Mouse (Mus musculus) cerebellum, adult 11 months (tissue): ENCODE measurements at regions not wholly inside any gene's neighbourhood (a gene's known extent, or its start where the extent isn't known, plus 50 kb on each side); places are given as distances from the start of the nearest gene placed in this dataset.

Source experiments
- DNase-seq: peaks from one replicate; pipeline ENCODE4 v3.0.0; 2022

GRCm38 (mm10) chr10:117579210-117579609 is 50.1 kb upstream of the Cpm start:
- DNase-seq, result no peak

- DNase-seq, result no peak
These were observed 50.6 kb upstream of the Cpm start for GRCm38 (mm10) chr10:117578696-117579146.

- no peak for DNase-seq
These were observed 51.2 kb upstream of the Cpm start for GRCm38 (mm10) chr10:117577970-117578695.

DNA sequence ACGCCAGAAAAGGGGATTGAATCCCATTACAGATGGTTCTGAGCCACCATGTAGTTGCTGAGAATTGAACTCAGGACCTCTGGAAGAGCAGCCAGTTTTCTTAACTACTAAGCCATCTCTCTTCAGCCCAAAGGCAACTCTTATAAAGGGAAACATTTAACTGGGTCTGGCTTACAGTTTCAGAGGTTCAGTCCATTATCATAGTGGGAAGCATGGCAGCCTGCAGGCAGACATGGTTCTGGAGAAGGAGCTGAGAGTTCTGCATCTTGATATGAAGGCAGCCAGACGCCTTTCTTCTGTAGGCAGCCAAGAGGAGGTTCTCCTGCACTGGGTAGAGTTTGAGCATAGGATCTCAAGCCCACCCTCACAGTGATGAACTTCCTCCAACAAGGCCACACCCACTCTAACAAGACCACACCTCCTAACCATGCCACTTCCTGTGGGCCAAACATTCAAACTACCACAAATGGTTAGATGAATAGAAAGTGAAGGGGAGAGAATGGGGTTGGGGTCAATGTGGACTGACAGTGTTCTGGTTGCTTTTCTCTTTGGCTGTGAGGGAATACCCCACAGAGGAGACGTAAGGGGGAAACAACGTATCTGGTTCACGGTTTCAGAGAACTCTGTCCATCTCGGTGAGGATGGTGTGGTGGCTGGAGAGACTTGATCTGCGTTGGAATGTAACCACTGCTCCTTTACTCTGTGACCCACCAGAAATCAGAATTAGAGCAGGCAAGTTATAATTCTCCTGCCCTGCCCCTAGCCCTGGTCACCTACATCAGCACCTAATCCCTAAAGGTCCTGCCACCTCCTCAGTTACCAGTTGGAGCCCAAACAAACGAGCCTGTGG is 52.2 kb upstream of the Cpm start:
- no peak for DNase-seq

DNA sequence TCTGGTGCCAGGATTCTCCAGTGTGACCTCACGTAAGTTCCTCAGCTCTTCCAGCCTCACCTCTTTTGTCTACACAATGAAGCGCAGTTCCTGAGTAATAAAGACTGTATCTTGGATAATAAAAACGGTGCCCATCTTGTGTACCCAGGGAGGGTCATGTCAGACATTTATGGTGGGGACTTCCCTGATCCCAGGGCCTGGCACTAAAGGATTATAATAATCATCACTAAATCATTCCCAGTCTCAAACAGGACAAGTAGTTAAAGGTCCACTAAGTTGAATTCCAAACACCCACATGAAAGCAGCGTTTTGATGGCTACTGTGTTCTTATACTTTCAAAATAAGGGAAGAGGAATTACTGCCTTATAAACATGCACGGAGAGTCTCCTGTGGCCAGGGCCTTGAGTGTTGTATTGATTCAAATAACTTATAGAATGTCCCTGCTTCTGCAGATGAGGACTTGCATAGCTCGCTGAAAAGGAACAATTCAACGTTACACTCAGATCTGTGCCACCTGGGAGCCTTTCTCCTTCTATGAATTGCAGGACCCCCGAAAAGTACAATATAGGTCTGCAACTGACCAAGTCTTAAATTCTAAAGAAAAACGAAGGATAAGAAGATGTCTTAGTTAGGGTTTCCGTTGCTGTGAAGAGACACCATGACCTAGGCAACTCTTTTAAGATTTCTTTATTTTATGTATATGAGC is 53.0 kb upstream of the Cpm start:
- no peak for DNase-seq

DNA sequence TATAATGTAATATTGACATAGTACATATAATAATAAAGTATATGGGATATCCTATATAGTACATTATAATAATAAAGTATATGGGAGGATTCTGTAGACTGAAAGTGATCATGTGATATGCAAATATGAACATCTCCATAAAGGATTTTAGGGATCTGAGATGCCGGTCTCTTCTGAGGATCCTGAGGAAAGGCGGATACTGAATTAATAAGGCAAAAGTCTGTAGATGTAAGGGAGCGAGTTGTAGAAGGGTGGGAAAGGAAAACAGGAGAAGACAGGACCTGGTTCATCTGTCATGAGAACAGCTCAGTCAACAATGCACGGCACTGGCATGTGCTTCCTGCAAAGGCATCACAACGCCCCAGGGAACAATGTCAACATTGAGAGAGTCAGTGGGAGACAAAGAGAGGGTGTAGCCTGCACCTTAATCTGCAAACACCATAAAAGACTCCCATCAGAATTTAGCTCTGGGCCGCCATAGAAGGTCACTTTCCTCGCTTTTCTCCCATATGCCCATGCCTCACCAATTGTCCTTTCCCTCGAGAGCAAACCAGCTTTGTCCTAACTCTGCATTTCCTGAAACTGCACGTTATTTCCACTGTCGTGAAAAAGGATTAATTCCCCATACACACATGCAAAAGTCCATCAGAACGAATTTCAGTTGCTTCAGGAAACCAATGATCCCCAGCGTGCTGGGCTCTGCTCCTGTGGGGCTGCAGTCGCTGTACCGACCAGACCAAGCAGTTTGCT is 53.7 kb upstream of the Cpm start:
- DNase-seq, result no peak

DNA sequence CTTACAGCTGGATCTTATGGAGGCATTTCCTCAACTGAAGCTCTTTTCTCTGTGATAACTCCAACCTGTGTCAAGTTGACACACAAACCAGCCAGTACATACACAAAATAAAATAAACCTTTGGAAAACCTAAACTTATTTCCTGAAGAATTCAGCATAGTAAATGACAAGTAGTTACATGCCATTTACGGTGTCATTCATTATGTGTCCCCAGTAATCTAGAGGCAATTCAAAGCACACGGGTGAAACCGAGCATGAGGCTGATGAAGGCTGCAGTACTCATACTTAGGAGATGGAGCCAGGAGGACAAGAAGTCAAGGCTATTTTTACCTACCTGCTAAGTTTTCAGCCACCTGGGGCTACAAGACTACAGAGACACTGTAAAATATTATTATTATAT is 54.4 kb upstream of the Cpm start:
- DNase-seq, result no peak

DNA sequence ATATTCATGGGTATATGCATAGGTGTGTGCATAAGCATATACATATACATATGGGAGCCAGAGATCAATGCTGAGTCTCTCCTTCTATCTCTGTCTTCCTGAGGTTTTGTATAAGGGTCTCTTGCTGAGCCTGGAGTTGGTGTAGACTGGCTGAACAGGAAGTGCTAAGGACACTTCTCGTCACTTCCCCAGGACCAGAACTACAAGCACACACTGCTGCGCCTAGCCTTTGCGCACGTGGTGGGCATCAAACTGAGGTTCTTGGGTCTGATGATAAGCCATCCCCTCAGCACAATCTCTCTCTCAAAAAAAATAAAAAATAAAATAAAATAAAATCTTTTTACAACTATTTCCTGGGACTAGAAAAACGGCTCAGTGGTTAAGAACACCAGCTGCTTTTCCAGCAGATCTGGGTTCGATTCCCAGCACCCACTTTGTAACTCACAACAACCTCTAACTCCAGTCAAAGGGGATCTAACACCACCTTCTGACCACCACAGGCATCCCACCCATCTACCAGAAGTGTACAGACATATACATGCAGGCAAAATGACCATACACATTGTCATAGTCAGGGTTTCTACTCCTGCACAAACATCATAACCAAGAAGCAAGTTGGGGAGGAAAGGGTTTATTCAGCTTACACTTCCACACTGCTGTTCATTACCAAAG is 55.1 kb upstream of the Cpm start:
- no peak for DNase-seq

- no peak for DNase-seq
These were observed 55.8 kb upstream of the Cpm start for GRCm38 (mm10) chr10:117573596-117573850.

GRCm38 (mm10) chr10:117572746-117573595 is 56.3 kb upstream of the Cpm start:
- no peak for DNase-seq

- DNase-seq, result no peak
These were observed 57.3 kb upstream of the Cpm start for GRCm38 (mm10) chr10:117571891-117572573.

DNA sequence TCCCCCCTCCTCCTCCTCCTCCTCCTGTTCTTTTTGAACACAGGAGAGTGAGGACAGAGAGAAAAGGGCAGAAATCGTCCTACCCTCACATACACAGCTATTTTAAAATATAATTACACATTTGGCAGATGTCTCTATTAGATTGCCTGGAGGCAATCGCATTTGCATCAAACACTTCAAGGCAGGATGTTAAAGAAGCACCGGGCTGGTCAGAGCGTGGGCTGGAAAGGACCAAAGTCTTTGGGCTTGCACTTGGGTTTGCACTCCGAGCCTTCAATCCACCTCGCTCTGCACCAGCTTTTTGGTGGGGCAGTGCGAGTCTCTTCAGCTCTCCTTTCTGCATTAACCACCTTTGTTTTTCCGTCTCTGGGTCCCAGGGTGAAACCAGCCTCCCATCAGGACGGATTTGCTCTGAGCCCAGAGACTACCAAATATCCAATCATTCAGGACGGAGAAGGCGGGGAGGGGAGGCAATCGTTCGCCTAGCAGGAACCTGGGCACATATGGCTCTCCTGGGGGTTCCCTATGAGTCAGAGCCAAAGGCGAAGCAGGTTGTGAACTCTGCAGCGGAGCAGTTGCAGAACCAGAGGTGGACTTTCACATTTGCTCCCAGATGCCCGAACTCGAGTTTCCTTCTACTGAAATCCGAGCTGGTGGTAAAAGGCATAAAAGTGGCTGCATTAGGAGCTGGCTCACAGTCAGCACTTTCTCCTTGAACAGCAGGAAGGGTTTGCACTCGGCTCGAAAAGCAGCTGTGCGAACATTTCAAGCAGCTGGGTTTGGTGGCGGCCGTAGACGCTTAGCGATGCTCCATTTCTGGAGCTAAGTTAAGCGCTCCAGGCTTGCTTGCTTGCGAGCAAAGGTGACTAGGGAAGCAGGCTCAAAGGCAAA is 58.1 kb upstream of the Cpm start:
- no peak for DNase-seq

DNA sequence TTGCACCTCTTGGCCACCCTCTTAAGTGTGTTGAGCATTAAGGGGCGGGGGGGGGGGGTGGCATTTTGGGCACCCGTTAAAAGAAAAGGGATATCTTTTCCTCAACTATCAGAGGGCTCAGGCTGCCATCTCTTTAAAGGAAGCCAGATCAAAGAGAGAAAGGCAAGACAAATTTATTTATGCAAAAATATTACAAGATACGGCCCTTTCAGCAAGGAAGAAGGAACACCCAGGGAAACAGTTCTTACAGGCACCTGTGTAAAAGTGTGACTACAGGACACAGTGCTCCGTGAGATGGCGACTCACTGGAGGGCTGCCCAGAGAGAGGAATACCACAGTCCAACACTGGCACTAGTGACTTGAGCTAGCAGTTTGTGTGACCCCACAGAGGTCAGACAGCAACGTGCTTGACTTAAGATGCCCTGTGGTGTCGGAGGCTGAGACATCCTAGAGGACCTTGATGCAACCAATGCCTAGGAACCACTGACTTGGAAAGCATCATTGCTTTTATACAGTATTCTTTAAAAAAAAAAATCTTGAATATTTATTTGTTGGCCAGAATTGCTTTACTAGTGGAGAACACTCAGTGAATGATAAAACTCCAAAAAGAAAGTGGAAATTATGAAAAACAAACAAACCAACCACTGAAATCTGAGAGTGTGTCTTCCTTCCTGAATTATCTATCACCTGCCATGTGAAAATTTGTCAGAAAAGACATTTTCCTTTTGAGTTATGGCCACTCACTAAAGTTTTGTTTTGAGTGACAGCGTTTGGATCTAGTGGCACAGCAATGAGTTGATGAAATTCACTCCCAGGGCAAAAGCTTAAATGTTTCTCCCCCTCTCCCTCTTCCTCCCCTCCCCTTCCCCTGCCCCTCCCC is 59.0 kb upstream of the Cpm start:
- no peak for DNase-seq

GRCm38 (mm10) chr10:117569301-117570079 is 59.8 kb upstream of the Cpm start:
- DNase-seq, result no peak

DNA sequence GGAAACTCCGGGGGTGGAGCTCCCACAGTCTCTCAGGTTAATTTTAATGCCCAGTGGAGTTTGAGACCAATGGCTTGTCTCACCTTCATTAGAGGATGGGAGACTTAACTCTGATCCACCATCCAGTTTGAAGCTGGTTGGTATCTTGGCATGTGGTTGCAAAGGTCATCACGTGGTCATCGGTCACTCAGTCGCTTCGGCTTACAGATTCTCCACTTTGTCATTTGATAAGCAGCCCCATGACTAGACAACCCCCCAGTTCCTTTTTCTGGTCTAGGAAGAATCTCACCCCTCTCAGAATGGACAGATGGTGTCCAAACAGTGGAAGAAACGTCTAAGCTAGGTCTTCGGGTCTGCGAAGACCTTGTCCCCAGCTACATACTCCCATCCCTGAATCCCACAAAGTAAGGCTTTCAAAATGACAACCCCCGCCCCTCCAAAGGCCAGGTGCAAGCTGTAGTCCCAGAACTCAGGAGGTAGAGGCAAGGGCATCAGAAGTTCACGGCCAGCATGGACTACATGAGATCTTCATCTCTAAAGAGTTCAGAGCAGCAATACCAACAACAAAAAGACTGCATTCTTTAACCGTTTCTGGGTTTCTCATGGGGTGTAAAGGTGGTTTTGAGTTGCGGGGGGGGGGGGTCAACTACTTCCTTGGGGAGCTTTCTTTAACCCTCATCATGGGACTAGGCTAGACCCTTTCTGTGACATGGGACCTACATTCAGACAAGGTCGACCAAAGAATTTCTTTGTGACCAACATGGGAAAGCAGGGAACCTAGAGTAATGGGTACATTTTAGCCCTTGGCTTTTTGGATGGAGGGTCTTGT is 60.6 kb upstream of the Cpm start:
- no peak for DNase-seq

- DNase-seq, result no peak
These were observed 61.2 kb upstream of the Cpm start for GRCm38 (mm10) chr10:117568138-117568387.

- DNase-seq, result no peak
These were observed 61.7 kb upstream of the Cpm start for GRCm38 (mm10) chr10:117567379-117568137.
